Mouse (Mus musculus) kidney, postnatal 25 days (tissue): ENCODE results near the gene Gm20547.
A peak's percentile ranks its signal among the peaks of the same experiment; 100 is the strongest.

Experiments used
- DNase-seq, 2 experiments: peaks; one replicate each; pipeline ENCODE4 v3.0.0; 2021; ENCODE audit warnings: mixed read lengths in 2 of 2

Gm20547 gene

GRCm38 (mm10) chr17:34895724-34896123 lies 13.9 kb upstream of the Gm20547 start:
- DNase-seq, result peak in 1 of 2 experiments; percentile 42

- DNase-seq, result peak; percentile 62 to 69
These were observed 13.1 kb upstream of the Gm20547 start for GRCm38 (mm10) chr17:34894801-34895530.

- peak; percentile 95 to 97 for DNase-seq
These were observed 12.3 kb upstream of the Gm20547 start for GRCm38 (mm10) chr17:34894074-34894597.

- no peak for DNase-seq
These were observed 11.4 kb upstream of the Gm20547 start for GRCm38 (mm10) chr17:34893072-34893824.

GRCm38 (mm10) chr17:34891377-34891776 lies 9.5 kb upstream of the Gm20547 start:
- DNase-seq, result no peak

- DNase-seq, result no peak
These were observed 8.4 kb upstream of the Gm20547 start for GRCm38 (mm10) chr17:34890074-34890743.

GRCm38 (mm10) chr17:34887942-34888341 lies 6.1 kb upstream of the Gm20547 start:
- DNase-seq, result no peak

- no peak for DNase-seq
These were observed 3.8 kb upstream of the Gm20547 start for GRCm38 (mm10) chr17:34885615-34886014.

GRCm38 (mm10) chr17:34884704-34885103 lies 2.9 kb upstream of the Gm20547 start:
- no peak for DNase-seq

- no peak for DNase-seq
These were observed 1.5 kb upstream of the Gm20547 start for GRCm38 (mm10) chr17:34883332-34883731.

- no peak for DNase-seq
These were observed 676 bp downstream of the Gm20547 start for GRCm38 (mm10) chr17:34881166-34881565.

- no peak for DNase-seq
These were observed 2.4 kb downstream of the Gm20547 start, which contains the start of gene Zbtb12 for GRCm38 (mm10) chr17:34879336-34879879. Zbtb12 (plus strand) TSS chr17:34879483.

- DNase-seq, result no peak
These were observed 7.5 kb downstream of the Gm20547 start for GRCm38 (mm10) chr17:34874321-34874720.

- no peak for DNase-seq
These were observed 15.9 kb downstream of the Gm20547 start for GRCm38 (mm10) chr17:34865981-34866380.

- DNase-seq, result peak; percentile 74 to 86
These were observed 19.3 kb downstream of the Gm20547 start, which contains the start of gene Cfb for GRCm38 (mm10) chr17:34862416-34863081. Cfb (minus strand) TSS chr17:34862518.

GRCm38 (mm10) chr17:34861704-34862415 lies 20.0 kb downstream of the Gm20547 start:
- DNase-seq, result peak; percentile 68 to 87

GRCm38 (mm10) chr17:34860514-34860913 lies 21.3 kb downstream of the Gm20547 start:
- no peak for DNase-seq

GRCm38 (mm10) chr17:34858670-34859069 lies 23.2 kb downstream of the Gm20547 start:
- DNase-seq, result no peak

- peak; percentile 67 to 75 for DNase-seq
These were observed 26.0 kb downstream of the Gm20547 start for GRCm38 (mm10) chr17:34855825-34856224.

- no peak for DNase-seq
These were observed 27.1 kb downstream of the Gm20547 start for GRCm38 (mm10) chr17:34854761-34855160.

- no peak for DNase-seq
These were observed 28.3 kb downstream of the Gm20547 start for GRCm38 (mm10) chr17:34853511-34853910.
